ENCODE assay signal across 9 mouse cellular contexts in the genomic region with DNA sequence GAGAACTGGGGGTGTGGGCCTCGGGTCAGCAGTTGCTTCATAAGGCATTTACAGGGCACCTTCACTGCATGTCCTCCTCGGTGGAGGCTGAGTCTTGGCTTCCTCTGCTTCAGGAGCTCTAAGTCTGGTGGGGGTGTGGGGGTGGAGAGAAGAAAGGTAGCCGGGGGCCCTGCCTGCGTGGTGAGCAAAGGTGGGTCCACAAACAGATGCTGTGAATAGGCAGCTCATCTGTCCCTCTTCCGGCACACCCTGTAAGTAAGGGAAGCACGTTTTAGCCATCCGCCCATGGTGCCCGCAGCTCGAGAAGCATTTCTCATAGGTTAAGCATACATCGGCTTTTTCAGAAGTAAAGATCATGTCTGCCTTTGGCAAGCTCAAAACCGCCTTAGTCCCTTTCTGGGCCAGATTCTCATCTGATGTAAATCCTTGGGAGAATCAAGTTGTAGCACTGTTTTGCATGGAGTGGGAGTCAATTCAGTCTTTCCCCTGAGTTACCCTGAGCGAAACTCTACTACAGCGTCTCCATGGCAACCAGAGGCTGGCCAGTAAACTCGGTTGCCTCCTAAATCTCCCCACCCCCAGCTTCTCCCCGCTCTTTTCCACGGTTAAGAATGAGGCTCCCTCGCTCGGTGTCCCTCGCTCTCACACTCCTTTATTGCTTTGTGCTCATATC.
A peak's percentile ranks its signal among the peaks of the same experiment; 100 is the strongest.
DNase-seq lines count a peak whose midpoint lies in the region; ATAC-seq lines count a peak whose summit lies in the region.
"Had no signal": no experiment of that assay in that cellular context is flagged by ENCODE, and none has a peak within 500 bp of the region (broad histone marks: within the 10 kb centered on the region; RNA-seq: fewer than 3 reads in every experiment).

No protein-coding gene starts in this region.

- H3K9me3 ChIP-seq in kidney, embryonic 14.5 days (ENCODE audit: control insufficient read depth, low read length), result no peaks in the 10 kb centered on the region
- H3K9me3 ChIP-seq in heart, embryonic 15.5 days (replicated peaks), result no peaks in the 10 kb centered on the region
- H3K9me3 ChIP-seq in limb, embryonic 11.5 days (ENCODE audit: control insufficient read depth, low read length), result no peaks in the 10 kb centered on the region

- H3K4me2 ChIP-seq in kidney, embryonic 14.5 days (replicated peaks; ENCODE audit: low read depth, low read length), result peak overlapping the region; percentile 34
- H3K4me2 ChIP-seq in heart, embryonic 15.5 days, result peak overlapping the region; percentile 10; the same call in 1 of the 2 replicates
- 0 out of 2 replicates have a peak overlapping the region, but pooled peaks have one; percentile 22 for H3K4me2 ChIP-seq in limb, embryonic 11.5 days (ENCODE audit: low read depth, severe bottlenecking)

- no peaks in the 10 kb centered on the region for H3K36me3 ChIP-seq in kidney, embryonic 14.5 days (ENCODE audit: control insufficient read depth, insufficient read depth, low read length)
- no peaks in the 10 kb centered on the region for H3K36me3 ChIP-seq in heart, embryonic 15.5 days
- no peaks in the 10 kb centered on the region for H3K36me3 ChIP-seq in limb, embryonic 11.5 days (ENCODE audit: control insufficient read depth, insufficient read depth, low read length)

- H3K27me3 ChIP-seq in kidney, embryonic 14.5 days (ENCODE audit: control insufficient read depth, insufficient read depth, low read length), result no peaks in the 10 kb centered on the region
- no peaks in the 10 kb centered on the region for H3K27me3 ChIP-seq in heart, embryonic 15.5 days
- H3K27me3 ChIP-seq in limb, embryonic 11.5 days (ENCODE audit: control insufficient read depth, insufficient read depth, low read length), result no peaks in the 10 kb centered on the region
- H3K27me3 ChIP-seq: Patski had no signal

- ATAC-seq in kidney, embryonic 14.5 days (ENCODE audit: low FRiP score, low TSS enrichment), result peak; percentile 73; the same call in 1 of the 2 replicates
- no peak for ATAC-seq in heart, embryonic 15.5 days (replicated peaks; ENCODE audit: insufficient number of reproducible peaks, insufficient read depth, low FRiP score, low read depth)
- ATAC-seq in limb, embryonic 11.5 days (ENCODE audit: insufficient number of reproducible peaks, low FRiP score, low TSS enrichment, low read depth), result no peak
- ATAC-seq: Patski had no signal

- H3K9ac ChIP-seq in kidney, embryonic 14.5 days (ENCODE audit: low read depth, low read length), result no peak overlapping the region
- no peak overlapping the region for H3K9ac ChIP-seq in heart, embryonic 15.5 days
- no peak overlapping the region for H3K9ac ChIP-seq in limb, embryonic 11.5 days (ENCODE audit: low read length)

- peaks cover 8% of the 10 kb centered on the region; the same call in 1 of the 2 replicates for H3K4me1 ChIP-seq in kidney, embryonic 14.5 days (ENCODE audit: control insufficient read depth, insufficient read depth, low read length)
- peaks cover 9% of the 10 kb centered on the region; the same call in 1 of the 2 replicates for H3K4me1 ChIP-seq in heart, embryonic 15.5 days (replicated peaks)
- peaks cover 12% of the 10 kb centered on the region for H3K4me1 ChIP-seq in limb, embryonic 11.5 days (ENCODE audit: control insufficient read depth, insufficient read depth, low read length)

- 23% methylated on average over 19 of the region's 19 CpGs for WGBS in kidney, embryonic 14.5 days
- WGBS in heart, embryonic 15.5 days, result 44% methylated on average over 19 of the region's 19 CpGs
- 27% methylated on average over 19 of the region's 19 CpGs for WGBS in limb, embryonic 11.5 days

- H3K27ac ChIP-seq in kidney, embryonic 14.5 days (ENCODE audit: low read depth, low read length), result no peak overlapping the region
- no peak overlapping the region for H3K27ac ChIP-seq in heart, embryonic 15.5 days
- H3K27ac ChIP-seq in limb, embryonic 11.5 days (replicated peaks; ENCODE audit: low read depth, low read length), result no peak overlapping the region

- H3K4me3 ChIP-seq in kidney, embryonic 14.5 days (ENCODE audit: low read length), result no peak overlapping the region; the same call in 1 of the 2 replicates
- no peak overlapping the region for H3K4me3 ChIP-seq in heart, embryonic 15.5 days
- no peak overlapping the region for H3K4me3 ChIP-seq in limb, embryonic 11.5 days (ENCODE audit: low read depth, low read length)

- no peak for DNase-seq in kidney, adult 11 months
- DNase-seq in embryo, embryonic 10 days (ENCODE audit: low spot score), result peak; percentile 87
- DNase-seq in limb, embryonic 11.5 days (ENCODE audit: low spot score), result peak; percentile 73
- peak; percentile 82 to 83 for DNase-seq in right cerebral cortex, adult 2 months (ENCODE audit: low spot score in 2 of 2)
- no peak for DNase-seq in adipocyte (ENCODE audit: low spot score)
- no peak for DNase-seq in urinary bladder, postnatal 4 days (ENCODE audit: low spot score in 2 of 2)

Comparison
In these comparisons a context has a peak if more than half of its experiments do, and no peak if none do; other contexts are left out.
1. DNase-seq: peak in embryo, embryonic 10 days (single experiment), limb, embryonic 11.5 days (single experiment) and right cerebral cortex, adult 2 months (2 of 2); none in kidney, adult 11 months (single experiment), adipocyte (single experiment) and urinary bladder, postnatal 4 days (0 of 2).
2. Peak in every context shown above with its lines, with median percentiles within 50 percentile points of each other: H3K4me2 ChIP-seq.